Mouse (Mus musculus): ENCODE measurements at regions not wholly inside any gene's neighbourhood (a gene's known extent, or its start where the extent isn't known, plus 50 kb on each side); places are given as distances from the start of the nearest gene placed in this dataset.

- DNase-seq = no peak
Observed at GRCm38 (mm10) chr3:129386522-129386921, 54.0 kb upstream of the Enpep start.

- no peak for DNase-seq
Observed at GRCm38 (mm10) chr3:129390506-129390905, 58.0 kb upstream of the Enpep start.

- no peak for DNase-seq
Observed at GRCm38 (mm10) chr3:129391888-129392813, 59.6 kb upstream of the Enpep start.

GRCm38 (mm10) chr3:129392814-129393804, 60.6 kb upstream of the Enpep start:
- no peak for DNase-seq

GRCm38 (mm10) chr3:129397481-129397880, 65.0 kb upstream of the Enpep start:
- no peak for DNase-seq

GRCm38 (mm10) chr3:129400092-129400924, 67.8 kb upstream of the Enpep start:
- DNase-seq = no peak

GRCm38 (mm10) chr3:129411389-129412054, 79.0 kb upstream of the Enpep start:
- no peak for DNase-seq

- no peak for DNase-seq
Observed at GRCm38 (mm10) chr3:129412126-129412960, 79.8 kb upstream of the Enpep start.

GRCm38 (mm10) chr3:129412961-129413246, 80.4 kb upstream of the Enpep start:
- no peak for DNase-seq

GRCm38 (mm10) chr3:129415656-129416055, 83.1 kb upstream of the Enpep start:
- DNase-seq = no peak

GRCm38 (mm10) chr3:129416337-129416736, 83.8 kb upstream of the Enpep start:
- DNase-seq = no peak

- peak; percentile 30 for DNase-seq
Observed at GRCm38 (mm10) chr3:129421620-129422239, 89.2 kb upstream of the Enpep start.

- no peak for DNase-seq
Observed at GRCm38 (mm10) chr3:129428750-129429149, 96.2 kb upstream of the Enpep start.

- DNase-seq = peak; percentile 12
Observed at GRCm38 (mm10) chr3:129429161-129430111, 96.9 kb upstream of the Enpep start.

- no peak for DNase-seq
Observed at GRCm38 (mm10) chr3:129434056-129434455, 98.1 kb upstream of the Elovl6 start.

GRCm38 (mm10) chr3:129437687-129438086, 94.5 kb upstream of the Elovl6 start:
- DNase-seq = peak; percentile 17

- DNase-seq = no peak
Observed at GRCm38 (mm10) chr3:129442756-129443155, 89.4 kb upstream of the Elovl6 start.

GRCm38 (mm10) chr3:129444221-129444620, 87.9 kb upstream of the Elovl6 start:
- no peak for DNase-seq

GRCm38 (mm10) chr3:129445961-129446360, 86.2 kb upstream of the Elovl6 start:
- DNase-seq = no peak

Data from liver (tissue).